Mouse (Mus musculus) layer of hippocampus, adult 11-12 months (tissue): ENCODE results near the gene Adamts2.

Source experiments
- DNase-seq: peaks from one replicate; pipeline ENCODE4 v3.0.0; 2022; ENCODE audit warnings: low spot score

The Adamts2 gene

DNA sequence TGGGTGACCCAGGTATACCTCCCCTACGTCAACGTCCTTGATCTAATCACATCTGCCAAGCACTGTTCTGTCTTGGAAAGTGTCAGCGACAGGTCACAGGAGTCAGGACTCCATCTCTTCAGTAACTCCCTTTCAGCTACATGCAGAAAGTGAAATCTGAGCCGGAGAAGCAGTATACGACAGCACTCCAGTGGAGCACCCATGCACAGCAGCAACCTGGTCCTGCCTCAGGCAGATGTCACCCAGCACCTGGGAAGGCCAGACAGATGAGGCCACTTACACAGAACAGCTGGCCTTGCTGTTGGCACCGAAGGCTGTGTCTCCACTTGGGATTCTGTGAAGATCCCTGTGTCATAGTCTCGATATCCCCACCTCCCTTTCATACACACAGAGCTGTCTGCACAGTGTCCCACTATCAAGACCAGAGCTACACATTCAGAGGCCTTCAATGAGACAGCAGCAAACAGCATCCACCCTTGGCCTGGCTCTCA lies 70.0 kb downstream of the Adamts2 start:
- DNase-seq: no peak

DNA sequence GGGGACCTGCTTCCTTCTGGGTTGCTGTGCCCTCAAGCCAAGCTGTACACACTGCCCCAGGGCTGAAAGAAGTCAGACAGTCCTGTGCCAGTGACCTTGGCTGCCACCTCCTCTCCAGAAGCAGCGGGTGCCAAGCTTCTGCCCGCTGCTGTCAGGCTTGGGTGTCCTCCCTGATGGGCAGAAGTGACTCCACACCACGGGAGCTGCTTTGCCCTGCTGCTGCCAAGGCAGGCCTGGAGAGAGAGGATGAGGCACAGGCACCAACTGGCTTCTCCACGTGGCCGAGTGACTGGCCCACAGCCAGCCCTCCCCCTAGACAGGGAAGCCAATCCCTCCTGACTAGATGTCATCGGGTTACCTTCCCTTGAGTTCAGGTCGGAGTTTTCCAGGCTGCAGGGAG lies 71.0 kb downstream of the Adamts2 start:
- DNase-seq: no peak

DNA sequence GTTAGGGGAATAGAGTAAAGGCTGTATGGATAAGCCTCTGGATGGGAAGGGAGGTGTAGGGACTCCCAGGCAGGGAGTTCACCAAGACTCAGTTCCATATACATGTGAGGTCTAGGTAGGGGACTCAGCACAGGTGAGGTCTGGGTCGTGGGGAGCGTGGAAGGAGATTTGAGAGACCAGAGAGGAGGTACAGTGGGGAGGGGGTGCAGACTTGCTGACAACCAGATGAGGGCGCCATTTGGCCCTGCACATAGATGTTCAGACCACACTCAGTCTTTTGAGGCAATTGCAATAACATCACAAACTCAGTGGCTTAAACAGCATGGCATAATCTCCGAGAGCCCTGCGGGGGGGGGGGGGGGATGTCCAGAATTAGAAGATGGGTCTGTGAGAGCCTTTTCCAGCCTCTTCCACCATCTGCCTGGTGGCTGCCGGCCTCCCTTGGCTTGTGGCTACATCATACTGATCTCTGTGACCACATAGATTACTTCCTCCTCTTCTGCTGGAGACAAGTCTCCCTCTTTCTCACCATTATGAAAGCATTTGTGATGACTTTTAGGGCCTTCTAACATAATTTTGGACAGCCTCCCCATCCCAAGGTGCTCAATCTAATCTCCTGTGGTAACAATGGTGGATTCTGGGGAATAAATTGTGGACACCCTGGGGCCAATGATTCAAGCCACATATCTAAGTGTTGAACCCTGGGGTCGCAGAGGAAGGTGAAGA lies 71.8 kb downstream of the Adamts2 start:
- no peak for DNase-seq

DNA sequence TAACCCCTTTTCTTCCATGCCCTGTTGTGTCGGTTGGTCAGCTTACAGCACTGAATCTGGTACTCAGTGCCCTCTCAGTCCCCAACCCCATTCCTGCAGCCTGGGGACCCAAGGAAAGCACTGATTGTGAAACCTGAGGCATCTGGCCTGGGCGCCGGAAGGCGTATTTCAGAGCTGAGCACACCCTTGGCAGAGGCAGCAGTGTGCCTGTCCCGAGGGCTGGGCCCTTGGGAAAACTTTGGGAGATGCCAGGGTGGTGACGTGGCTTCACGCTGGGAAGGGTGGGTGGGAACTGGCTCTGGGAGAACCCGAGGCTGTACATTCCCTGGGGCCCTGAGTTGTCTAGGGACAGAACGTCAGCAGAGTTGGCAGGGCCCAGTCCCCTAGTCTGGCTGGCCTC lies 72.5 kb downstream of the Adamts2 start:
- DNase-seq: no peak

DNA sequence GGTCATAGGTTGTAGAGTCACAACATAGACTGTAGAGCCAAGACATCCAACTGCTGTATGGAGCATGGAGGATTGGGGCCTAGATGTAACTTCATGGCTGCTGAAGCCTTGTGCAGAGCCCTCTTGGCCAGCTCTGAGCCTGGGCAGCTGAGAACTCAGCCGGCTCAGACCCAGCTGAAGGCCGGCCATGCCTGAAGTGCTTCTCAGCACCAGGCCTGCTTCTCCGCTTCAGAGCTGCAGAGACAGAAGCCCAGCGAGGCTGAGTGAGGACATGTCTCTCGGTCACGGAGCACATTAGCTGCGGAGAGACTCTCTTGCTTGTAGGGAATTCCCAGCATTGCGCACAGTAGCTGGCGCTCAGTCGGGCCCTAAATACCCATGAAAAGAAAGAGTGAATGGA lies 76.8 kb downstream of the Adamts2 start:
- DNase-seq: no peak

DNA sequence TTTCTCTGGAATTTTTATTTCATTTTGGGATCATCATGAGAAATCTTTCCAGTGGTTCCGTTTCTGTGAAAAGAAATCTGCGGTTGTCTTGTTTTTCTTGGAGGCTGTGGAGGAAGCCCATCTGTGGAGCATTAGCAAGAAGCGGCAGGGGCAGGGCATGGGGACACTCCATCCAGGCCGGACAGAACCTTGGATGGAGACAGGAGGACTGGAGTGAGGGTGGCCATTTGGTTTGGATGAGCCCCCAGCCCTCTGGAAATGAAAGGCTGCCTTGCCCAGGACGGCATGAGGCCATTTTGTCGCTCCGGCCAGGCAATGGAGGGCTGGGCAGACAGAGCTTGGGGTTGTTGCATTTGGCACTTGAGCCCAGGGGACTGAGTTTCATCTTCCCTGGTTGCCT lies 80.1 kb downstream of the Adamts2 start:
- DNase-seq: no peak

DNA sequence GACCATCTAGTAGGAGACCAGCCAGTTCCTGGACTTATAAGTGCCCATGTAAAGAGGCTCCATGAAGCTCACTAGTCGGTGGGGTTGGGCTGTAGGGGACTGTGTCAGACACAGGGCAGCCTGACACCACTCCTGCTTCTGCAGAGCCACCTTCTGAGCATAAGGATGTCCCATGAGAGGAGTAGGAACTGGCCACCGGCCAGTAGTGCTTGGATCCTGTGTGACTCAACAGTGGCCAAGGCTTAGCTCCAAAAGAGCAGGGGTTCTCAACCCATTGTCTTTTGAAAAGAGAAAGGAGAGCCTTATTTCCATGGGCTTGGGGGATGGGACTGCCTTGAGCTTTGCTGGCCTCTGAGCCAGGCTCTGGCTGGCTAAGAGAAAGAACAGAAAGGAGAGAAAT lies 81.9 kb downstream of the Adamts2 start:
- DNase-seq: no peak

DNA sequence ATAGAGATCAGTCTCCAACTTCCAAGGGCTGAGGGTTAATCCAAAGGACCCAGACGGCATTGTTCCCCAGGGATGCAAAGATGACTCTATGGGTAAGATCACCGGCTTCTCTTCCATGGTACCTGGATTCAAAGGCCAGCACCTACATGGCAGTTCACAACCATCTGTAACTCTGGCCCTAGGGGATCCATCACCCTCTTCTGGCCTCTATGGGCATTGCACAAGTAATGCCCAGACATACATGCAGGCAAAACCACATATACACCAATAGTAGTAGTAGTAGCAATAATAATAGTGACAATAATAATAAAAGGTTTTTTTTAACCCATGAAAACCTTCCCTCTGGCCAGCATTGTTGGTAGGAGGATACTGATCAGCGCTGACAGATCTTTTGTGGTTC lies 86.7 kb downstream of the Adamts2 start:
- no peak for DNase-seq

DNA sequence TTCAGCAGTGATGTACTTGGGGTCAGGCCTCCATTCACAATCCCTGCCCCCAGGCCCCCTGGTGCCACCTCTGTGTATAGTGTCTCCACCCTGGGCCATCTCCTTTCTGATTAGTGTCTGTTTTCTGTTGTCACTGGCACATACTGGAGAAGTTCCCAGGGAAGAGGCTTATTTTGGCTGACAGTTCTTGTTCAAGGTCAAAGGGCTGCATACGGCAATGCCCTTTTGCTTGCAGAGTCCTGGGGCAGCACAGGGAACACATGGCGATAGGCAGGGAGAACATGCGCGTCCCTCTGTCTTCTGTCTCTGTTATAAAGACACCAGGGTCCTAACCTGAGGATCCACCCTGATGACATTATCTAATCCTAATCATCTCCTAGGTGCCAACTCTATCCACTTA lies 87.8 kb downstream of the Adamts2 start:
- DNase-seq: no peak

DNA sequence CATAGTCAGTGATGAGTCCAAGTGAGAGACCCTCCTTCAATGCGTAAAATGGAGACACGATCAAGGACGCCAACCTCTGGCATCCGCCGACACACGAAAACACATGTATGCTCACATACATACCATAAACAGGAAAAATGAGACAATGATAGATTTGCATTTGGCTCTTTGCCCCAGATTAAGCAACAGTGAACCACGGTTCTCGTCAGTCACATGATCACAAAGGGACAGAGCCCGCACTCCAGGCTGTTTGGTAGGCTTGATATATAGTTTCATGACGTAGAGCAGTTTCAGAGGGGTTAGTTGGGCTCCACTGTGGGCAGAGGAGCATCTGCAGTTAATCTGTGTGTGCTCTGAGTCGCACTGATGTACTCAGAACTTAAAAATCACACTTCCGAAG lies 98.1 kb downstream of the Adamts2 start:
- DNase-seq: no peak

DNA sequence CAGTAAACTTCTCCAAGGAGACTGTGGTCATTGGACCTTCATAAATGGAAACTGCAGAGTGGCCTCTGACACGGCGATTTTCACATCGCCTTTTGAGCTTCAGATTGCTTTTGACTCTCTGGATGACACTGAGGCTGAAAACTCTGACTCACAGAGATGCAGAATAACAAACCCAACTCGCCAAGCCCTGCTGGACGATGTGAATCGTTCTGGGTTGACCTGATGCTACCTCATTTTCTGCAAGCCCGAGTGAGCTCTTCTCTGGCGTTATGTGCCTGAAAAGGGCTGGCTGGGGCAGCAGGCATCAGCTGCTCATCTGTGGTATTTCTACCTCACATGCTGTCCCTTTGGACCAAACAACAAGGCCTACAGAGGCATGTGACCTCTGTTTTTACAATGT lies 98.6 kb downstream of the Adamts2 start:
- no peak for DNase-seq

DNA sequence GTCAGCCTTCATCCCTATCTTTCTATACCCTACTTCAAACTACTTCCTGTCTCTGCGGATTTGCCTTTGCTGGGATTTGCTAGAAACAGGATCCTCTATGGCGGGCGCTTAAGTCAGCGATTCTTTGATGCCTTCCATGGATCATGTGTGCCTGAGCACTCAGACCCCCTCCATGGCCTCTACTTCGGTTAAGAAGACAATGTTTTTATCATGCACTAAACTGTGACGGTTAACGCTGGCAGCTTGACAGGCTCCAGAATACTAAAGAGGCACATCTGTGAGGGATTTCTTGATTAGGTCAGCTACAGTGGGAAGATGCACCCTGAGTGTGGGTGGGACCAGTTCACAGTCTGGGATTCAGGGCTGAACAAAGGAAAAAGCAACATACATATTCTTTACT lies 101.5 kb downstream of the Adamts2 start:
- no peak for DNase-seq

DNA sequence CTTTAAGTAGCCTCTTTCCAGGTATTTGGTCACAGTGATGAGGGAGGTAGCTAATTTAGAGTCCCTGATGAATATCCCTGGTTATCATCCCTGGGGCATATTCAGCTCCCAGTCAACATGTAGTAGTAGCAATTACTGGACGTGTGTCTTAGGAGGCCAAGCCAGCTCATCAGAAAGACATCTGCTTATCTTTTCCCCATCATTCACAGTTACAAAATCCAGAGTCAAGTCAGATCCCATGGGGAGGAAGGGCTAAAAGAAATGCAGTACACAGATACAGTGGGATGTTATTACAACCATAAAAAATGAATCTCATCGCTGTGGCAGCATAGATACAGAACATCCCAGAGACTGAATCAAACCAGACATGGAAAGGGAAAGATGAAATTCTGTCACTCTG lies 102.6 kb downstream of the Adamts2 start:
- DNase-seq: no peak

DNA sequence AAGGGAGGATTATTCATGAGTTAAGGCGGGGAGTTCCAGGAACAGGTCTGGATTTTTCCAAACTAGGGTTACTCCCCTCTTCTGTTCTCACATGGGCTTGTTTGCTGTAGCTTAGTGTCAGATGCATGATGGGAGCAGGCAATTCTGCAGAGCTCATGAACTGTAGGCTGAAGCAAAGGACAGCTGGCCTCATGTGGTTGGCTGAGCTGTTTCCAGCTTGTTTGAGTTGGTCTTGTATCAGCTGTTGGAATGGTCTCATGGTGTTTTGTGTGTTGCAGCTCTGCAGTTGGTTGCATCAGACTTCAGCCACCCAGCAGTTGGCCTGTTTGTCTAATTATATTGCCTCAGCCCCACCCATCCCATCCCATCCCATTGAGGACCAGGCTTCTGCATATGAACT lies 105.4 kb downstream of the Adamts2 start:
- DNase-seq: no peak

DNA sequence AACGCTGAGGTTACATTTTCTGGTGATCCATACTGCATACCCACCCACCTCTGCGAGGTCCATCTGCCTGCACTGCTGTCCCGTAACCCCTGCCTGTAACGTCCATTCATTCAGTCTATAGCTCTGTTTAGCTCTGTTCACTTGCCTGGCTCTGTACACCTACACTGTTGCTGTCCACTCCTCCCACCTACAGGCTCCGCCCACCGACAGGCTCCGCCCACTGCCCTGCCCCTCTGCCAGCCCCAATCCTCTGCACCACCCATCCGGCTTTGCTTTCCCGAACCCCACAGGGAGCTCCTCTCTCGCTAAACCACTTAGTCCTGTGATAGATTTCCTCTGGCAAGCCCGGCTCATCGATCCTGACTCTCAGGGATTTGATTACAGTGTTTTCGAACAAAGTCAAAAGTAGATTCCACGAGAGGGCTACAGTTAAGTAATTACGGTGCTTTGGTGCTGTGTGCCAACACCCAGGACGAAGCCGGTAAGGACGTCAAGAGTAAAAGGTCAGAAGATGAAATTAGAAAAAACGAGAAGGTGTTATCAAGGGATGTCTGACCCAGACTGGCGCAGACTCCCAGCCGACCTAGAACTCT lies 111.8 kb downstream of the Adamts2 start:
- no peak for DNase-seq

DNA sequence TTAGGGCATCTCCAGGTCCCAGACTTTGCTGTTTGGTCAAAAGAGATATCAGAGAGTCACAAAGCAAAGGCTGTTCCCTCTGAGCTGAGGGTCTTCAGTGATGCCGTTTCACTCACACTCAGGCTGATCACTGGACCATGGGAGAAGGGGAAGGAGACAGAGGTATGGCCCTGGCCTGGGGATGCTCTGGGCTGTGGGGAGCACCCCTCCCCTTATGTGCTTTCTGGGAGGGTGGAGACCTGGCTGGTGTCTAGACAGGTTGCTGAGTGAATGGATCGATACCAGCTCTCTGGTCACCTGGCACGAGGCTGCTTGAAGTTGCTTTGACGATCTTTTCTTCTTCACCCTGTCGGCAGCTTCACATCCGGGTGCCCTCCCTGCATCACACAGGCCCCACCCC lies 113.2 kb downstream of the Adamts2 start:
- no peak for DNase-seq

DNA sequence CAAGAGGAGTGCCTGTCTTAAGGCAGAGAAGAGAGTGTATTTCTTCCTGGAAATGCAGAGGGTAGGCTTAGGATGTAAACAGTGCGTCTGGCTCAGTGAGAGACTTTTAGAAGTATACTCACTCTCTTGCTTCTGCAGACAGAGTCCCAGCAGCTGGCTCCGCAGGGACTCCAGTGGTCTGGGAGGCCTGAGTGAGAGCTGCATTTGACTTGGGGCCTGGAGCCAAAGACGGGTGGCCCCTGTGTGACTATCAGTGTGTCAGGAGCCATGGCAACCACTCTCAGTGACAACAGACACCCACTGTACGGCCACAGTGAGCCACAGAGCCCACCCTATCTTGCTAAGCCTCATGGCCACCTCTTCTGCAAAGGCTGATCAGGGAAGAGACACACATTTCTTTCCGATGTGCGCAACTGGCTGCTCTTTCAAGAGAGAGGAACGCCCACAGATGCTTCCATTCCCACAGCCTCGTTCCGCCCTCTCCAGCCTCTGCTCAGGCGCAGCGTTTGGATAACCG lies 115.6 kb downstream of the Adamts2 start:
- DNase-seq: no peak

DNA sequence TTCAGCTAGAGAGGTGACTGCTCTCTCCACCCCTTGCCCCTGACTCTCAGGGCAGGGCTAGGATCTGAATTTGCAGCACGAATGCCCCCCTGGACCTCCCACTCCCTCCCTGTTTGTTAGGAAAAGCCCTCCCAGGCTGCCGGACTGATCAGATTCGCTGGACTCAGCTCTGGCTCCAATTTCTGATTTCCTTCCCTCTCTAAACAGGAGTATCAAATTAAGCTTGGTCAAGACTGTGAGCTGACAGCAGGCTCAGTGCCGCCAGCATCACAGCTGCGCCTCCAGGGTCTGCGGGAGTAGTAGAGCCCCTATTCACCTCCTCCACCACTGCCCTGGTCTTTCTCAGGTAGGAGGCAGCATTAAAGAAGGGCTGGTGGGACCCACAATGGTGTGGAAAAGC lies 117.0 kb downstream of the Adamts2 start:
- no peak for DNase-seq

DNA sequence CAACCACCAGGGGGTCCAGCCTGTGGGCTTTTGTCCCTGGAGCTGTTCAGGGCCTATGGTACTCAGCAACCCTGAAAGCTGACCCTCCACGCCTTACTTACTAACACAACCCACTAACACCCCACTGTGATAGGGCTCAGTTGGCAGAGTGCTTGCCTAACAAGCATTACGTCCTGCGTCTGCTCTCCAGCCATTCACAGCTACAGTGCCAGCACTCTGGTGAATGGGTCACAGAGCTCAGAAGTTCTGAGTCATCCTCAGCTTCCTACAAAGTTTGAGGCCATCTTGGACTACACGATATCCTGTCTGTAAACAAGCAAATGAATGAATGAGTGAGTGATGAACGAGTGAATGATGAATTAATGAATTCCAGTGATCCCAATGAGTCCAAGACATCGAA lies 118.5 kb downstream of the Adamts2 start:
- no peak for DNase-seq

DNA sequence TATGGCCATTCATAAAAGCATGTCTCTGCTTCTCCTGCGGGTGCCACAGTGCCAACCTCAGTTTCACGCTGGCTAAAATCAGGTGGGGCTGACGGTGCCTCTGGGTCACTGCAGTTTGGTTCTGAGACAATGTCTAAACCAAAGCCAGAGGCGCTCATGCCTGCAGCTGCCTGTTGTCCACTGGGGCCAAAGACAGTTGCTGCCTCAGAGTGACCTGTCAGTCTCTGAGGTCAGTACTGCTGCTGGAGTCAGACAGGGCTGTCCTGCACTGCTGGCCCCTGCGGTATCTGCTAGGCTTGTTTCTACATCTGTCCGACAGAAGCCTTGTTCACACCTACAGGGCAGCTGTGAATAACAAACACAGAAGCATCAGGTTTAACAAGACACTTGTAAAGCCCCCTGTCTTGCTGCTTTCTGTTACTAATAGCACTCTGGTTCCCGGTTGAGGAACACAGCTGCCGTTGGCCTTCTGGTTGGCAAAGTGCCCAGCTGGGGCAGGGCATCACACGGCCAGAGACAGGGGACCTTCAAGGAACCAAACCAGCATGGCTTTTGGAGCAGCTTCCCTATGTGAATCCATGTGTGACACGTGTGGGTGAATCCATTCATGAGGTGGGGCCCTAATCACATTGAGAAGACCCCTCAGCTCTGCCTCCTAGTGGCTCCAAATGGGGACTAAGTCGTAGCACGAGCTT lies 119.1 kb downstream of the Adamts2 start:
- DNase-seq: no peak

DNA sequence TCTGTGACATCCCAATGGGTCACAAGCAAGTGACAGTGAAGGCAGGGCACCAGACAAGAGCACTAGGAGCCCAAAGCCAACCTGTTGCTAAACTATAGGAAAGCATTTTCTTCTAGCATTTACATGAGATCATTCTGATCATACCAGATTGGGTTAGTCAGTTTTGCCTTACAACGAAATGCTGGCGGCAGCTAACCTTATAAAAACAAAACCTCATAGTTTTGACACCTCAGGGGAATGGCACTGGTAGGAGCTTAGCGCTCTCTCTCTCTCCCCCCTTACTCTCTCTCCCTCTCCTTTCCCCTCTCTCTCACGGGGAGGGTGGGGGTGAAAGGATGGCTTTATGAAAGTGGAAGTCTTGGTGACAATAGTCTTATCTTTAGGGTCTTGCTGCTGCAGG lies 123.7 kb downstream of the Adamts2 start:
- DNase-seq: no peak

DNA sequence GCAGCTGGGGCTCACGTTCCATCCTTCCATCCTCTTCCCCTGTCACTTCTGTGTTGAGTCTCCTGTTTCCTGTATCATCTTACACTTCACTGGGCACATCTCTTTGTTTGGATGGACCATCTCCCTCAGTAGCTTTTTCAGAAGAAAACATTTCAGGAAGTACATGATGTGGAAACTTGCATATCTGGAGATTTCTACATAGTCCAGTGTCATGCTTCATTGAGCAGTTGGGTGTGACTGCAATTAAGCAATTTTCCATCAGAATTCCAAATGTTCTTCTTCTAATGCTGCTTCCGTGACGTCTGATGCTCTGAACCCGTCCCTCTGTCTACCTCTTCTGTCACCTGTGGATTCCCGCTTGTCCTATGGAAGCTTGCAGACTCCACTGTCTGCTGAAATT lies 124.2 kb downstream of the Adamts2 start:
- DNase-seq: no peak

DNA sequence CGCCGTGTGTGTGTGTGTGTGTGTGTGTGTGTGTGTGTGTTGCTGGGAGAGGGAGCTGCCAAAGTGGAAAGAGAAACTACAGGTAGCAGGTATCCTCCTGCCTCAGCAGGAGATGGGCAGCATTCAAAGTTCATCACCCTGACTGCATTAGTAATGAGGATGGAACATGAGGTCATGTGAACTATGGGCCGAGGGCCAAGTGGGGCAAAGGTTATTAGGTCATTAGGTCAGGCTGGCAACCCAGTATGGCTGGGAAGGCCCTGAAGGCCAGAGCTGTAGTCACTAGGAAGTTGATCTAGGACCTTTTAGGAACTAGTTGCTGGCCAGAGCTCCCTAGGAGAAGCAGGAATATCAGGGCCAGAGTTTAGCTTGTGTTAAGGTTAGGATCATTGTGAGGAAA lies 131.3 kb downstream of the Adamts2 start:
- no peak for DNase-seq
